Mouse (Mus musculus): Measurements from ENCODE around the gene Fam3b. TPM values are rescaled to one million over a fixed set of nuclear protein-coding genes. Genes with fewer than 3 reads are reported as not detected.

The Fam3b gene
- polyA plus RNA-seq (2016; fragmentation: Nextera tagmentation; extraction: Ambion mirVana) = not detected in 2 replicates

DNA sequence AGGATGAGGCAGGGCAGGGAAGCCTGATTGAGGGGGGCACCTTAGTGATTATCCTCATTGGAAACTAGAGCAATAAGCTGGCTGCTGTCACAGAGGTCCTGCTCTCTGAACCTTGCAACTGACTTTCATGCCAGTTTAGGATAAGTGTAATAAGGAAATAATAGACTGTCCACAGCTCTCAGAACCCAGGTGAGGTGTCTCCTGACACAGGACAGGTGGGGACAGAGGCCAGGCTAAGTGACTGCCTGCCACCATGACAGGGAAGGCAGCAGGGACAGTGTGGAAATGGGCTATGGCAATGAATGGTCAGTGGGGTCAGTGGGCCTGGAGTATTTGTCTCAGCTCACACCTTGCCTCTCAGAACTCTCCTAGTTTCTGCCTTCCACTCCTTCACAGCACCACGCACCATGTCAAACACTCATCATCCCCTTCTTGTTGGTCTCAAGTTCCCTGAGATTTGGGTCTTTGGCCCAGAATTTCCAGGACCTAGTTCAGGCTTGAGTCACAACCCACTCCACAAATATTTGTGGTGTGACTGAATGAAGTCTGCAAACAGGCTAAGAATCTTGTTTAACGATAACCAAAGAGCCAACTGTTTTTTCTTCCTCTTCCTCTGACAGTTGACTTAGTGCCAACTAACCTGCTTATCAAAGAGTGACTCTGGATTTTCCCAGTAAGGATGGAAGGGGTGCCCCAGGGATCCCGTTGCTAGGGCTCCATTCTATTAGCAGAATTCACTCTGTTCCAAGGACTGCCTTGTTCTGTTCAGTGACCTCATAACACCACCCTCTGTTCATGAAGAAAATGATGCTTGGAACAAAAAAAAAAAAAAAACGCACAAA, at the start of gene Fam3b:
Gene Fam3b (minus strand): TSS at position 718 of the 842 bp plus-strand sequence.
- H3K9me3 ChIP-seq (replicated peaks) = no peaks in the 10 kb centered on the region
- H3K4me2 ChIP-seq (replicated peaks) = no peak within 1 kb of the TSS
- no peak within 1 kb of the TSS for H3K4me3 ChIP-seq
- 89% methylated on average over 4 of the region's 4 CpGs for WGBS
- H3K27me3 ChIP-seq = no peaks in the 10 kb centered on the region
- H3K4me1 ChIP-seq = no peaks in the 10 kb centered on the region
- H3K36me3 ChIP-seq = no peaks in the 10 kb centered on the region
- no peak within 1 kb of the TSS for H3K27ac ChIP-seq
- ATAC-seq (ENCODE audit: low FRiP score) = no peak
- no peak within 1 kb of the TSS for H3K9ac ChIP-seq

DNA sequence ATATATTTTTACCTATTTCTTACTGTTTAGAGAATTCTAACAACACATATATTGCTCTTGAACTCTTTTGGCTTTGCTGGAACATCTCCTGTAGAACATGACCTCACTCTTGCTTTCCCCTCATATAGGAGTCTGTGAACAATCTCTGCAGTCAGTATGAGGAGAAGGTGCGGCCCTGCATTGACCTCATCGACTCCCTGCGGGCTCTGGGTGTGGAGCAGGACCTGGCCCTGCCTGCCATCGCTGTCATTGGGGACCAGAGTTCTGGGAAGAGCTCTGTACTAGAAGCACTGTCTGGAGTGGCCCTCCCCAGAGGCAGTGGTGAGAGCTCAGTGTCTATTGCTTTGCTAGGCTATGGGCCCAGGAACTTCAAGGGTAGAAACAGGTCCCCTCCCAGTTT, 29.7 kb upstream of the Fam3b start:
- Histone ChIP-seq H3K27ac (no peak overlapping the region), H3K4me3 (no peak overlapping the region), H3K9ac (no peak overlapping the region), H3K27me3 (no peaks in the 10 kb centered on the region), H3K9me3 (replicated peaks) (no peaks in the 10 kb centered on the region), H3K4me1 (no peaks in the 10 kb centered on the region), H3K36me3 (no peaks in the 10 kb centered on the region), H3K4me2 (replicated peaks) (no peak overlapping the region)
- ATAC-seq (ENCODE audit: low FRiP score) = no peak
- 72% methylated on average over 4 of the region's 4 CpGs for WGBS

DNA sequence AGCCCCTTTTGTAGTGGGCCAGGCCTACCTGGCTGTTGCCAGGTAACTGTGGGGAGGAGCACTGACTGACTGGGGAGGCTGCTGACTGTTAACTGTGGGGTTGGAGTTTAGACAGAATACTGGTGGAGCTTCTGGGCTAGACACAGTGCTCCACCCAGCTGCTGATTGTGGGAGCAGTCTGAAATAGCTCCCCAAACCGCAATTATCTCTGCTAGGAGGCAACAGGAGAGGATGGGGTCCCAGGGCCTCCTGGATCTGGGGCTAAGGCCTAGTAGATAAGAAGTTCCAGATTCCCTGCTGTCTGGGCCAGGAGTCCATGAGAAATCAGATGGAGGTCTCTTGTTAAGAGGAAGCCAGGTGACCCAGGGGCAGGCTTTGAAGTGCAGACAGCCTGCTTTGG, 22.2 kb upstream of the Fam3b start:
- 70% methylated on average over 1 of the region's 1 CpGs for WGBS
- no peak overlapping the region for H3K27ac ChIP-seq
- no peaks in the 10 kb centered on the region for H3K27me3 ChIP-seq
- no peaks in the 10 kb centered on the region for H3K9me3 ChIP-seq (replicated peaks)
- no peak overlapping the region for H3K4me2 ChIP-seq (replicated peaks)
- H3K36me3 ChIP-seq = no peaks in the 10 kb centered on the region
- ATAC-seq (ENCODE audit: low FRiP score) = no peak
- H3K9ac ChIP-seq = no peak overlapping the region
- H3K4me1 ChIP-seq = peaks cover 25% of the 10 kb centered on the region
- H3K4me3 ChIP-seq = no peak overlapping the region

DNA sequence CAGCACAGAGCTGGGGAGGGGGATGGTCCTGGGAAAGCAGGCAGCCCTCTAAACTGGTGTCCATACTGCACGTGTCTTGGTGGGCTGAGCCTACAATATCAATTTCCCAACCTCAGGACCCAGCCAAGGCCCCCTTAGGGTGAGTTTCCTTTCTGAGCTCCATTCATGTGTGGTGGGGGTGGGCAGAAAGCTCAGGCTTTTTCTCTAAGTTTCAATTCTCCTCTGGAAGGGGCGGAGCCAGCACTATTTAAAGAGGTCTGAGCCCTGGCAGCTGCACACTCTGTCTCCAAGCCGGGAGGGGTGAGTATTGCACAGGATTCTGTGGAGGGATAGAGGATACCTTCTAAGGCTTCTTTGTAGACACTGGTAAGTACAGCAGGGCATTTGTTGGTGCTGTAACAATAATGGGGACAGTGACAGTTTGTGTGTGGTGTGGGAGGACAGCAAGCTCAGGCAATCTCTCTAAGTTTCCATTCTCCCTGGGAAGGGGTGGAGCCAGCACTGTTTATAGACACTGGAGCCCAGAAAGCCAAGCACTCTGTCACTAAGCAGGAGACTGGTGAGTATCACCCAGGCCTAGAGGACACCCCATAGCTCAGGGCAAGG, 21.3 kb upstream of the Fam3b start:
- peak overlapping the region; percentile 31 for H3K4me2 ChIP-seq (replicated peaks)
- no peaks in the 10 kb centered on the region for H3K36me3 ChIP-seq
- no peak overlapping the region for H3K4me3 ChIP-seq
- no peaks in the 10 kb centered on the region for H3K9me3 ChIP-seq (replicated peaks)
- no peak overlapping the region for H3K9ac ChIP-seq
- peak overlapping the region; percentile 72 for H3K27ac ChIP-seq
- peak; percentile 88 for ATAC-seq (ENCODE audit: low FRiP score)
- H3K4me1 ChIP-seq = peaks cover 25% of the 10 kb centered on the region
- no peaks in the 10 kb centered on the region for H3K27me3 ChIP-seq
- 4% methylated on average over 3 of the region's 3 CpGs for WGBS

DNA sequence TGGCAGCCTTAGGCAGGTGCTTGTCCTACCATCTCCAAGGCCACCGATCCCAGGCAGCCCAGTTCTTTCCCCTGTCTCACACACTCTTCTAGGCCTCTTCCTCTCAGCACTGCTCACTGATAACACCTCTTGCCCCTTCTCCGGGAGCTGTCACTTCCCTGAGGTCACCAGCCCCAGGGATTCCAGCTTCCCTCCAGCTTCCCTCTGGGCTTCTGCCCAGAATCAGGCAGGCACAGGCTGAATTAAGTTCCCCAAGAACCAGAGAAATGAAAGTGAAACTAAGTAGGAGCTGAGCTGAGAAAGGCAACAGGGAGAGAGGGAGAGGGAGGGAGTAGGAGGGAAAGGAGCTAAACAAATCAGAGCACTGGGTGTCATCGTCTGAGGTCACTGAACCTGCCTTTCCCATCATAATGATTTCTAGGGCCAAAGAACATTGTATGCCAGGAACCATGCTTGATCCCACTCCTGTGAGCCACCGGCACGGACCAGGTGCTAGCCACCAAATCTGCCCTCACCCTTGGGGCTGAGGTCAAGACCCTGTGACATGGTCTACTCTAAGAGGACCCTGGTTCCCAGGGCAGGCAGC, 20.4 kb upstream of the Fam3b start:
- ATAC-seq (ENCODE audit: low FRiP score) = no peak; the same call in 1 of the 2 replicates
- Histone ChIP-seq H3K9me3 (replicated peaks) (no peaks in the 10 kb centered on the region), H3K4me2 (replicated peaks) (0 out of 2 replicates have a peak overlapping the region, but pooled peaks have one; percentile 8), H3K9ac (no peak overlapping the region), H3K4me3 (no peak overlapping the region), H3K27ac (peak overlapping the region; percentile 72), H3K36me3 (no peaks in the 10 kb centered on the region), H3K4me1 (peaks cover 25% of the 10 kb centered on the region), H3K27me3 (no peaks in the 10 kb centered on the region)
- 38% methylated on average over 5 of the region's 5 CpGs for WGBS

DNA sequence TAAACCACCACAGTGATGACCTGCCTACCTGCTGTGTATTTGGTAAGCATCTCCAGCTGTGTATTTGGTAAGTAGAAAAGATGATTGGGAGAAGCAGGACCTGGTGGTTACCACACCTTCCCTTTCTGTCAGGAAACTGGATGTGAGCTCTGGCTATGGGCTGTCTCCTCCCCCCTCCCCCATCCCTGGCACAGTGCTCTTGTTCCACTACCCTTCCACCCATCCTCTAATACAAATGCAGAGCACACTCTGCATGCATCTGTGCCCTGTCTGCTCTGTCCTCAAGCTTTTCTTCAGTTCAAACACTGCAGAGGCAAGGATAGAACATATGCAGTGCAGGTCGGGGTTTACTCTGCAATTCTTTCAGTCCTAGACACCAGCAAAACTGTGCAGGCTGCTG, 19.8 kb upstream of the Fam3b start:
- Histone ChIP-seq H3K27ac (no peak overlapping the region), H3K9me3 (replicated peaks) (no peaks in the 10 kb centered on the region), H3K4me3 (no peak overlapping the region), H3K36me3 (no peaks in the 10 kb centered on the region), H3K4me1 (peaks cover 25% of the 10 kb centered on the region), H3K9ac (no peak overlapping the region), H3K27me3 (no peaks in the 10 kb centered on the region), H3K4me2 (replicated peaks) (no peak overlapping the region)
- 47% methylated on average over 1 of the region's 1 CpGs for WGBS
- no peak for ATAC-seq (ENCODE audit: low FRiP score)

DNA sequence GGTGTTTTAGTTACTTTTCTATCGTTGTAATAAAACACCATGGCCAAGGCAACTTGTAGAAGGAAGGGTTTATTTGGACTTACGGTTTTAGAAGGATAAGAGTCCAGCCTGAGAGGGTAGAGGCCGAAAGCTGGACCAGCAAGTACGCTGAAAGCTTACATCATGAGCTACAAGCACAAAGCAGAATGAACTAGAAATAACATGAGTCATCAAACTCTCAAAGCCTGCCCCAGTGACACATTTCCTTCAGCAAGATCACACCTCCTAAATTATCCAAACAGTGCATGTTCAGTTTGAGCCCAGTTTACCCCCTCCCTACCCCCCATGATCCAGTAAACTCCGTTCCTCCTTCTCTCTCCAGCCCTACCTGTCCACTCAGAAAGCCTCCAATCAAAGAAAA, 19.1 kb upstream of the Fam3b start:
- H3K36me3 ChIP-seq = no peaks in the 10 kb centered on the region
- peaks cover 25% of the 10 kb centered on the region for H3K4me1 ChIP-seq
- no peaks in the 10 kb centered on the region for H3K9me3 ChIP-seq (replicated peaks)
- H3K27ac ChIP-seq = no peak overlapping the region
- H3K27me3 ChIP-seq = no peaks in the 10 kb centered on the region
- WGBS = 92% methylated on average over 5 of the region's 5 CpGs
- ATAC-seq (ENCODE audit: low FRiP score) = no peak
- H3K4me3 ChIP-seq = no peak overlapping the region
- no peak overlapping the region for H3K9ac ChIP-seq
- H3K4me2 ChIP-seq (replicated peaks) = no peak overlapping the region

DNA sequence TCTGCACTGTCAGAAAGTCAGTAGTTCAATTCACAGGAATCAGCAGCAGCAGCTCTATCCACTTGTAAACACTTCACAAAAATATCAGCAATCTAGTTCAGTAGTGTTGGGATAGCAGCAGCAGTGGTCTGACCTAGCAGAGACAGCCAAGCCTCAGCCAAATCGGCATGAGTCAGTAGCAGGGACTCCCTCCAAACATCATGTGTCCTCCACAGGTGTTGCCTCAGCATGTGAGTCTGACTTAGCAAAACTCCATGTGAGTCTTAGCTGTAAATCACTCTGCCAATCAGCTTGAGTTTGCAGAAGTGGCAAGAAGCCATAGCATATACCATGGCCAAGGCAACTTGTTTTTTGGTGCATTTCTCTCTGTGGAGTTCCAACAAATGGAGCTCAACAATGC, 18.5 kb upstream of the Fam3b start:
- WGBS = 90% methylated on average over 1 of the region's 1 CpGs
- Histone ChIP-seq H3K9me3 (replicated peaks) (no peaks in the 10 kb centered on the region), H3K4me1 (peaks cover 25% of the 10 kb centered on the region), H3K4me2 (replicated peaks) (no peak overlapping the region), H3K9ac (no peak overlapping the region), H3K27ac (no peak overlapping the region), H3K36me3 (no peaks in the 10 kb centered on the region), H3K4me3 (no peak overlapping the region), H3K27me3 (no peaks in the 10 kb centered on the region)
- ATAC-seq (ENCODE audit: low FRiP score) = no peak

DNA sequence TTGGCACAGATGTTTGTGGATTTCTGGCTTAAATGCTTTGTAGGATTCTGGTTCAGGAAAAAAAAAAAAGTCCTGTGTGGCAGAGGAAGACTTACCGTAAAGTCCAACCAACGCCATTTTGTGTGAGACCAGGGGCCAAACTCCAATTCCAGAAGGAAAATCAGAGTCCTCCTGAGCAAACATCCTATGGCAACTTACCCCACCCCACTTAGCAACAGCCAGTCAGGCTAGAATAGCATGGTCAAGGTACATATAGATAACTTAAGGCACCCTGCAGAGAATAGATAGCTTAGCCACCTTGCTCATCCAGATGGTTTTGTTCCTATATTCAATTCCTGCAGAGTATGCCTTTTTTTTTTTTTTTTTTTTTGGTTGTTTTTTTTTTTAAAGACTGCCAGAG, 14.6 kb upstream of the Fam3b start:
- no peaks in the 10 kb centered on the region for H3K36me3 ChIP-seq
- H3K9ac ChIP-seq = no peak overlapping the region
- 86% methylated on average over 2 of the region's 2 CpGs for WGBS
- no peaks in the 10 kb centered on the region for H3K4me1 ChIP-seq
- H3K27me3 ChIP-seq = no peaks in the 10 kb centered on the region
- no peak for ATAC-seq (ENCODE audit: low FRiP score)
- H3K4me2 ChIP-seq (replicated peaks) = no peak overlapping the region
- no peak overlapping the region for H3K27ac ChIP-seq
- H3K4me3 ChIP-seq = no peak overlapping the region
- H3K9me3 ChIP-seq (replicated peaks) = no peaks in the 10 kb centered on the region

DNA sequence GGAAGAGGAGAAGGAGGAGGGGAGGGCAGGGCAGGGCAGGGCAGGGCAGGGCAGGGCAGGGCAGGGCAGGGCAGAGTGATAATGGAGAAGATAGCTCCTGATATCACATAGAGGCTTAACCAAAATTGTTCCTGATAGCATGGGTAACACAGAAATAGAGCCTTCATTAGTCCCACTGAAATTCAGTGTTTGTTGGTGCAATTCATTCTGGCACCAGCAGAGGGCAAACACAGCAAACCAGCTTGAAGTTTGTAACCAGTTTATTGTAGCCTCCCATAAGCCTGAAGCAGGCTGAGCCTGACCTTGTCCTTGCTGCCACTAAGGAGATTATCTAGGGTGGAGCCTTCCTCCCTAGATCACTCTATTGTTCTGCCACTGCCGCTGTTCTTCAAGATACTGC, 8.4 kb upstream of the Fam3b start:
- Histone ChIP-seq H3K36me3 (no peaks in the 10 kb centered on the region), H3K4me1 (no peaks in the 10 kb centered on the region), H3K27me3 (no peaks in the 10 kb centered on the region), H3K4me2 (replicated peaks) (no peak overlapping the region), H3K4me3 (no peak overlapping the region), H3K27ac (no peak overlapping the region), H3K9ac (no peak overlapping the region), H3K9me3 (replicated peaks) (no peaks in the 10 kb centered on the region)
- WGBS = 21% methylated on average over 1 of the region's 1 CpGs
- ATAC-seq (ENCODE audit: low FRiP score) = no peak

DNA sequence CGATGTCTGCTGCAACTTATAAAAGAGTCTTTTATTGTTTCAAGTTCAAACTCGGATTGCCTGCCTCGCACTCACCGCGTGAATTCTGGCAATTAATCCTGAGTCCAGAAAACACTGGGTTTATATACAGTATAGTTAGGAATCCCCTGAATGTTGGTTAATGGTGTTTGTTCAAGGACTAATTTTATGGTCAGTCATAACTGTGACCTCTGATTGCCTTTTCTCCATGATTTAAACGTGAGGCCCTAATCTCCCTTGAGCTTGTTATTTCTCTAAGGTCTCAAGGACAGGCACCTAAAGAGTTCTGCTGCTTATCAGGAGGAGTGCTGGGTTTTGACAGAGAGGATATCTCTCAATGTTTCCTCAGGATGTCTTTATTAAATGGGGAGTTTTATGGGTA, 7.4 kb upstream of the Fam3b start:
- no peak for ATAC-seq (ENCODE audit: low FRiP score)
- WGBS = 84% methylated on average over 6 of the region's 6 CpGs
- Histone ChIP-seq H3K9ac (no peak overlapping the region), H3K36me3 (no peaks in the 10 kb centered on the region), H3K4me3 (no peak overlapping the region), H3K27me3 (no peaks in the 10 kb centered on the region), H3K4me2 (replicated peaks) (no peak overlapping the region), H3K4me1 (no peaks in the 10 kb centered on the region), H3K27ac (no peak overlapping the region), H3K9me3 (replicated peaks) (no peaks in the 10 kb centered on the region)

DNA sequence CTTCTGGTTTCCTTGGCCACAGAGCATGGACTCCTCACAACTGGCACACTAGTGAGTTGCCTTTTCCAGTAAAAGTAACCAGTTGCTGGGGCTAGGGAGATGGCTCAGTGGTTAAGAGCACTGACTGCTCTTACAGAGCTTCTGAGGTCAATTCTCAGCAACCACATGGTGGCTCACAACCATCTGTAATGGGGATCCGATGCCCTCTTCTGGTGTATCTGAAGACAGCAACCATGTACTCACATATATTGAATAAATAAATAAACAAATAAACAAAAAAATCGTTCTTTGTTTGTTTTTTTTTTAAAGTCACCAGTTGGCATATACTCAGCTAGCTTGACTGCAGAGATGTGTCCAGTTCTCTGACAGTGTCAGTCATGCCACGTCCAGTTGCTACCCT, 1.7 kb upstream of the Fam3b start:
- H3K27ac ChIP-seq = no peak overlapping the region
- no peaks in the 10 kb centered on the region for H3K27me3 ChIP-seq
- no peaks in the 10 kb centered on the region for H3K36me3 ChIP-seq
- no peaks in the 10 kb centered on the region for H3K4me1 ChIP-seq
- no peak overlapping the region for H3K9ac ChIP-seq
- no peaks in the 10 kb centered on the region for H3K9me3 ChIP-seq (replicated peaks)
- ATAC-seq (ENCODE audit: low FRiP score) = no peak
- H3K4me2 ChIP-seq (replicated peaks) = no peak overlapping the region
- WGBS = 72% methylated on average over 3 of the region's 3 CpGs
- no peak overlapping the region for H3K4me3 ChIP-seq
